Mouse (Mus musculus): ENCODE data around the gene Syne1.

- no peak for TF ChIP-seq CTCF (IDR thresholded peaks at IDR 0.05; ENCODE audit: low read depth)
- no peak for TF ChIP-seq EP300 (IDR thresholded peaks at IDR 0.05; ENCODE audit: low read depth)
Observed at GRCm38 (mm10) chr10:5215943-5216342, 335.3 kb downstream of the Syne1 start.

Measured in heart, postnatal 0 days (tissue).